ENCODE assay signal across 18 mouse cellular contexts in the genomic region with DNA sequence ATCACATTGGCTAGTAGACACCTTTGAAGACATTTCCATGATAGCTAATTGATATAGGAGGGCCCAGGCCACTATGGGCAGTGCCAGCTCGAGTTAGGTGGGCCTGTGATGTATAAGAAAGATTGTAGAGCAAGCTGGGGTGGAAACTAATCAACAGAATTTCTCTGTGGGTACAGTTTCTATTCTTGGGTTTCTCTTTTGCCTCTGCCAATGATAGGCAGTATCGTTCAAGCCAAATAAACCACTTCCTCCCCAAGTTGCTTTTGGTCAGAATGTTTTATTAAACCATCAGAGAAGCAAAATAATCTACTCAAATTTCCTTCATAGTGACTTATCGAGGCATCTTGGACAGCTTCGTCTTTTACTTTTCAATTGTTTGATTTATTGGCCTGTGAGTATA.
"Had no signal": no experiment of that assay in that cellular context is flagged by ENCODE, and none has a peak within 500 bp of the region (broad histone marks: within the 10 kb centered on the region; RNA-seq: fewer than 3 reads in every experiment).

No protein-coding gene starts in this region.

- DNase-seq: kidney, adult 11 months; kidney, adult 8-10 months; kidney, postnatal 10 days; layer of hippocampus, postnatal 36 days; liver, postnatal 0 days; lung, embryonic 14.5 days; midbrain, embryonic 14.5 days; thymus, adult 2 months; thymus, postnatal 25 days had no signal

- H3K9me3 ChIP-seq: kidney, embryonic 15.5 days; limb, embryonic 12.5 days; limb, embryonic 15.5 days had no signal

- ATAC-seq: liver, postnatal 0 days; lung, postnatal 0 days had no signal

- H3K27ac ChIP-seq: kidney, embryonic 15.5 days; layer of hippocampus, adult 2 months; left cerebral cortex, adult 2 months; limb, embryonic 12.5 days; limb, embryonic 15.5 days; liver, embryonic 14.5 days; macrophage; stomach, postnatal 0 days had no signal

- H3K36me3 ChIP-seq: kidney, embryonic 15.5 days; limb, embryonic 12.5 days; limb, embryonic 15.5 days had no signal

- H3K4me3 ChIP-seq: kidney, embryonic 15.5 days; layer of hippocampus, adult 2 months; left cerebral cortex, adult 2 months; limb, embryonic 12.5 days; limb, embryonic 15.5 days had no signal
